Mouse (Mus musculus) kidney, embryonic 16.5 days (tissue): ENCODE results near the gene Tmem164. TPM values are rescaled to one million over a fixed set of nuclear protein-coding genes. Genes with fewer than 3 reads are reported as not detected.

ENCODE experiments used
- microRNA counts: library from miRNA; unstranded; fragments of <30 nt; microRNA quantifications from one replicate; lab custom pipeline; 2016
- microRNA-seq: library from miRNA; unstranded; fragments of <30 nt; microRNA quantifications from one replicate; pipeline ENCODE4, GENCODE M21; 2016
- polyA plus RNA-seq: library from polyadenylated mRNA; unstranded; fragments of >200 nt; fragmentation: Nextera tagmentation; extraction: Ambion mirVana; gene quantifications from 2 replicates; pipeline ENCODE4 v1.2.1, GENCODE M21; 2015

Gene Tmem164
- polyA plus RNA-seq, 1 experiment from 2014 or later: 56.4 TPM

MicroRNAs within 50 kb of the gene (microRNA counts, 519-probe panel; counts per million panel counts)
- 3,470 counts per million, percentile 80 among the panel's probes with 10 or more counts for microRNA mmu-miR-652 (lab: Ali Mortazavi, UCI)

Small RNA genes lying within 50 kb of the gene (microRNA-seq; reads per million reads assigned to microRNA genes)
- 6,548 reads per million, percentile 94 among the genes with 10 or more reads in this experiment for gene Mir652
